Mouse (Mus musculus) thymus, adult 2 months (tissue): ENCODE results near the gene Atp1b3. TPM values are rescaled to one million over a fixed set of nuclear protein-coding genes. Genes with fewer than 3 reads are reported as not detected.

Source experiments
- DNase-seq: peaks from one replicate; pipeline ENCODE4 v3.0.0; 2021
- H3K27ac ChIP-seq: fragments of 200-500 bp; 2 replicates; pipeline ENCODE4 v1.5.1; 2012; ENCODE audit warnings: low read length, control low read depth; ENCODE audit not compliant: control insufficient read depth, insufficient read depth
- H3K27me3 ChIP-seq: fragments of 200-500 bp; 2 replicates; pipeline ENCODE4 v1.6.1; 2012; ENCODE audit warnings: mild to moderate bottlenecking, low read length, moderate library complexity, mixed read lengths; ENCODE audit not compliant: control insufficient read depth, insufficient read depth
- H3K36me3 ChIP-seq: fragments of 200-500 bp; 2 replicates; pipeline ENCODE4 v1.6.1; 2012; ENCODE audit warnings: mild to moderate bottlenecking, low read length, moderate library complexity; ENCODE audit not compliant: control insufficient read depth, insufficient read depth
- H3K4me1 ChIP-seq: fragments of 200-500 bp; replicated peaks from 2 replicates; pipeline ENCODE4 v1.6.1; 2012; ENCODE audit warnings: low read length; ENCODE audit not compliant: control insufficient read depth, insufficient read depth
- H3K4me3 ChIP-seq: fragments of 200-500 bp; 2 replicates; pipeline ENCODE4 v1.5.1; 2012; ENCODE audit warnings: mild to moderate bottlenecking, low read length, control low read depth, moderate library complexity; ENCODE audit not compliant: control insufficient read depth, insufficient read depth
- CTCF ChIP-seq: fragments of 200-500 bp; IDR thresholded peaks from 2 replicates; pipeline ENCODE4 v1.5.1; 2012; ENCODE audit warnings: mild to moderate bottlenecking, control low read depth, low read length, moderate library complexity, borderline replicate concordance; ENCODE audit not compliant: control insufficient read depth, poor library complexity, insufficient read depth; ENCODE audit errors: extremely low read depth
- POLR2A ChIP-seq: fragments of 200-500 bp; IDR thresholded peaks from 2 replicates; pipeline ENCODE4 v1.6.1; 2012; ENCODE audit warnings: mild to moderate bottlenecking, low read length, control low read depth, moderate library complexity; ENCODE audit not compliant: control insufficient read depth, poor library complexity, insufficient read depth; ENCODE audit errors: extremely low read depth
- WGBS: fragments of 180-500 bp; shearing (Covaris S2); methylation state at CpG from one replicate; pipeline ENCODE4 v1.1.7; 2018; 5-methylcytosine and 5-hydroxymethylcytosine counted together
- polyA plus RNA-seq: library from polyadenylated mRNA; depleted of rRNA; stranded (reverse); fragments of >200 nt; gene quantifications from 2 replicates; pipeline ENCODE4 v1.2.3, GENCODE M21; 2012

Atp1b3 gene
- polyA plus RNA-seq, 1 experiment = 78.5 TPM

DNA sequence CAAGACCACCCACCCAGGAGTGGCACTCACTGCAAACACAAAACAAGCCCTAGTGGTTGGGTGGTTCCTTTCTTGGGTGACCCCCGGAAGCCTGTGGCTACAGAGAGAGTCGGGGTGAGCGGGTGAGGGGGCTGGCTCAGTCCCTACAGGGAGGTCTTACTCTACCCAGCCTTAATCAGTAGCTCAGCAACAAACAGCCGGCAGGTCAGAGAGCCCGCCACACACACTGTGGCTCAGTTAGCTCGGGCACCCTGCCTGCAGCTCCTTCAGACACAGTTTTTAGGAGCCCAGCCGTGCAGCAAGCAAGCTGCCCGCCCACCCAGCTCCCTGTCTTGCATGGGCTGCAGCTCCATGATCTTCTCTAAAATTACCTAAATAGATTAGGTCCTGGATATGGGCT, 33.9 kb upstream of the Atp1b3 start:
- no peak for DNase-seq
- Histone ChIP-seq H3K4me1 (peaks cover 39% of the 10 kb centered on the region), H3K4me3 (no peak overlapping the region), H3K27me3 (no peaks in the 10 kb centered on the region), H3K27ac (no peak overlapping the region), H3K36me3 (no peaks in the 10 kb centered on the region)
- no peak for TF ChIP-seq CTCF
- TF ChIP-seq POLR2A = no peak
- 86% methylated on average over 8 of the region's 8 CpGs for WGBS

DNA sequence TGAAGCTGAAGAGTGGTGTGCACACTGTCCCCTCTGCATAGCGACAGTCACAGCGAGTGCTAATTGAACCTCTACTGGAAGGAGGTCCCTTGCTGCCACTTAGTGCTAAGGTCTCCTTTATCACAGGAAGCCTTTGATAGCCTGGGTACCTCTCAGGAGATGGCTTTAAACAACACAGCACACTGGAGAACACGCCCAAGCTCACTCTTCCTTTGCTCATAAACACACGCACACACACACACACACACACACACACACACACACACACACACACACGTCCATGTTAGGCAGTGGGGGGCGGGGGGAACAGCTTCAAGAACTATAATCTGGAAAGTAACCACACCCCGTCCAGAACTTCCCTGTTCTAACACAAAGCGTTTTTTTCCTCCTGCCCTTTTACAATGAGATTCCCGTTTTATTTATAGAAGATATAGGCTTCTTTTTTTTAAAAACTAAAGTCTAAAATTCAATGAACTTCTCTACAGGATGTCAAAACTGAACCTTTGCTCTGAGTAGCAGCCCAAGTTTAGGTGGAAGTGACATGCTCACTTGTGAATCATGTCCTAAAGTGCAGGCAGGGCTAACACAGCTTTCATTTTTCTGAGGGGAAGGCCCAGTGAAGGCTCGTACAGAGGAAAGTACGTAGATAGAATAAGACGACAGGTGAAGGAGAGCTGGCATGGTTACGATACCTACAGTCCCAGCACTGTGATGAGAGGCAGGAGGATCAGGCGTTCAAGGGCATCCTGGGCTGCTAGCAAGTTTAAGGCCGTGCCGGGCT, 30.9 kb upstream of the Atp1b3 start:
- DNase-seq = peak; percentile 30
- TF ChIP-seq CTCF = no peak
- H3K36me3 ChIP-seq = no peaks in the 10 kb centered on the region
- WGBS = 35% methylated on average over 16 of the region's 16 CpGs
- H3K27ac ChIP-seq = peak overlapping the region; percentile 88
- peaks cover 43% of the 10 kb centered on the region for H3K4me1 ChIP-seq
- H3K4me3 ChIP-seq = peak overlapping the region; percentile 3; the same call in 1 of the 2 replicates
- H3K27me3 ChIP-seq = no peaks in the 10 kb centered on the region

DNA sequence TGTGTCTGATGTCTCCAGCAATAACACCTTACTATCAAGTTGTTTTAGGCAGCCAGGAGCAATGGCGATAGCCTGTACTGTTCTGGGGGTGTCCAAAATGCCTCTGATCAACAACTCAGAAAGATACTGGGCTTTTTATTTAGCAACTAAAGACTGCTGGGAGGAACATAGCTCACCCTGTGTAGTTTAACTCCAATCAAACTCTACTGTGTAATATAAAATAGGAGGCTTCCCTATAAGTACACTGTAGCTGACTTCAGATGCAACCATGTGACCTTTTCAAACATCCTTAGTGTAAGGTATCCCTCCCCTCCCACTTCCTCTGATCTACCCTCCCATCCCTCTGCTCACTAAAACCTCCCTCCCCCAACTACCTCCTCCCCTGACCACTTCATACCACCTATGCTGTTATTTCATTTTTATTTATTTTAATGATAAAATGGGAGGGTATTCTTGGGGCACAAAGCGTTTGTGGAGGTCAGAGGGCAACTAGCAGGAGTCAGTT, 29.5 kb upstream of the Atp1b3 start:
- Histone ChIP-seq H3K4me3 (no peak overlapping the region), H3K36me3 (no peaks in the 10 kb centered on the region), H3K27me3 (no peaks in the 10 kb centered on the region), H3K4me1 (peaks cover 36% of the 10 kb centered on the region), H3K27ac (peak overlapping the region; percentile 63)
- 89% methylated on average over 2 of the region's 2 CpGs for WGBS
- no peak for TF ChIP-seq CTCF
- TF ChIP-seq POLR2A = no peak
- no peak for DNase-seq

DNA sequence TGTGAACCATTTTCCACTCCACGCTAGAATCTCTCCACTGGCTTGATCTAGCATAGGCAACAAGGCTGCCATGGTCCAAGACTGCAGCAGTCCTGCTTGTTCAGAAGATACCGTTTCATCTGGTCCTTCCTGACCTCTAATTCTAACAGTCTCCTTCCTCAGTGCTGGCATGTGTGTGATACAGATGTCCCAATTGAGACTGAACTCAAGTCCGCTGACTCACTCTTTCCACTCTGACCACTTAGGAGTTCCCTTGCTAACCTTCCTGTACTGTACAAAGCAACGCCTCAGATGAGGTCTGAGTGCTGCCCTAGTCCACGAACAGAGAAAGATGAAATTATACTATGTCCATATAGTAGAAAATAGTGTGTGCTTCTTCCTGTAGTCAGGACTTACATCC, 28.9 kb upstream of the Atp1b3 start:
- no peak for TF ChIP-seq POLR2A
- Histone ChIP-seq H3K27ac (no peak overlapping the region), H3K4me3 (no peak overlapping the region), H3K27me3 (no peaks in the 10 kb centered on the region), H3K4me1 (peaks cover 30% of the 10 kb centered on the region), H3K36me3 (no peaks in the 10 kb centered on the region)
- no peak for DNase-seq
- WGBS = 69% methylated on average over 5 of the region's 5 CpGs

DNA sequence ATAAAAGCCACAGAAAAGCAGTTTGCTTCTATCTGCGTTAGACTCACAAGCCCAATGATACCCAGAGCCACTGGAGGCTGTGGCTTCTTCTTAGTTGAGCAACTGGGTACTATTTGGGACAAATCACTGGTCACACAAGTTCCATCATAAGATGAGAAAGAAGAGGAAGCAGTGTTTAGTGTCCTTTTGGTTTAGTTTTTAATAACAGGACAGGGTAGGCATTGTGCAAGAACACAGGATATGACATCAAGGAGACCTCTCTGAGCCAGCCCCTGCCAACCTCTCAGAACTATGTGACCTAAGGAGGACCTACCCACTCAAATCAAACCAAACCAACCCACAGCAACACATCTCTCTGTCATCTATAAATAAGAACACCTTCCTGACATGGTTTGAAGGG, 27.7 kb upstream of the Atp1b3 start:
- Histone ChIP-seq H3K27ac (no peak overlapping the region), H3K27me3 (no peaks in the 10 kb centered on the region), H3K4me3 (no peak overlapping the region), H3K4me1 (peaks cover 28% of the 10 kb centered on the region), H3K36me3 (no peaks in the 10 kb centered on the region)
- DNase-seq = no peak
- 83% methylated on average over 1 of the region's 1 CpGs for WGBS
- TF ChIP-seq POLR2A = no peak
- no peak for TF ChIP-seq CTCF

DNA sequence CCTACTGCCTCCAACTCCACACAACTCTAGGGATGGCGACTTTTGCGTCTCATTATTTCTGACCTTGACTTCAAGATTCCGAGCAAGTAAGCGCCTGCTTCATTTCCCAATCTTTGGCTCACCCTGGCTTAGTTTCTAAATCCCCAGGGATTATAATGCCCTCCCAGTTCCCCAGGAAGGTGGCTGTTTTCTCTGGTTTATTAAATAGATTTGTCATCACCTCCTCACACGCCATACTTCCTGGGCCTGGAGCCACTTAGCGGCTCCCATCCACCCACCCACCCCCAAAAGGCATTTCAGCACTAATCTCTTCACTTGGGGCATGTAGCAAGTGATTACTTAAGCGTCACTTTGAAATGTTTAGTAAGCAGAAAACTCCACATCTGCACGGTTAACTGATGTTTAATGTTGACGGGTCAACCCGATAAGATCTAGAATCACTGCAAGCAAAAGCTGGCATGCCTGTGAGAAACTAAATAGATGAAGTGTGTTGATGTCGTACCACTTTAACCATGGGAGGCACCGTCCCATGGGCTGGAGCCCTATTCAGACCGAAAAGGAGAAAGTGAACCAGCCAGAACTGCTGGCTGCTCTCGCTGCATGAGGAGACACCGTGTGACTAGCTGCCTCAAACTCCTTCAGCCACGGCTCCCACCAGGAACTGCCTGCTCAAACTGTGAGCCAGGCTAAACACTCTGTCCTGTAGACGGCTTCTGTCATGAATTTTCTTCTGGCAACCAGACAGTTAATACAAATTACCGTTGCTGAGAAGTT, 19.7 kb upstream of the Atp1b3 start:
- TF ChIP-seq CTCF (no peak), POLR2A (no peak)
- DNase-seq = no peak
- 92% methylated on average over 18 of the region's 18 CpGs for WGBS
- Histone ChIP-seq H3K27me3 (no peaks in the 10 kb centered on the region), H3K4me3 (no peak overlapping the region), H3K27ac (no peak overlapping the region), H3K36me3 (no peaks in the 10 kb centered on the region), H3K4me1 (no peaks in the 10 kb centered on the region)
